Mouse (Mus musculus) heart, adult 2 months (tissue): Measurements from ENCODE around the gene Cdkl5. TPM values are rescaled to one million over a fixed set of nuclear protein-coding genes. Genes with fewer than 3 reads are reported as not detected.

Source experiments
- DNase-seq, 2 experiments: peaks; one replicate each; pipeline ENCODE4 v3.0.0; 2021
- H3K27ac ChIP-seq: fragments of 200-600 bp; 2 replicates; pipeline ENCODE4 v1.8.1; 2022
- H3K27me3 ChIP-seq: fragments of 200-500 bp; 2 replicates; pipeline ENCODE4 v1.6.1; 2012; ENCODE audit warnings: mild to moderate bottlenecking, low read length, inconsistent platforms, mixed read lengths; ENCODE audit not compliant: control insufficient read depth, insufficient read depth
- H3K36me3 ChIP-seq: fragments of 200-500 bp; 2 replicates; pipeline ENCODE4 v1.6.1; 2012; ENCODE audit warnings: low read length, inconsistent platforms; ENCODE audit not compliant: control insufficient read depth, insufficient read depth
- H3K4me1 ChIP-seq: fragments of 200-500 bp; 2 replicates; pipeline ENCODE4 v1.6.1; 2011; ENCODE audit warnings: low read length; ENCODE audit not compliant: control insufficient read depth, insufficient read depth
- H3K4me3 ChIP-seq: fragments of 200-600 bp; 2 replicates; pipeline ENCODE4 v1.8.1; 2022
- H3K79me2 ChIP-seq: fragments of 200-500 bp; replicated peaks from 2 replicates; pipeline ENCODE4 v1.6.1; 2012; ENCODE audit warnings: mild to moderate bottlenecking, inconsistent platforms, low read length, moderate library complexity, mixed read lengths; ENCODE audit not compliant: control insufficient read depth, insufficient read depth
- H3K9ac ChIP-seq: fragments of 200-500 bp; 2 replicates; pipeline ENCODE4 v1.6.1; 2012; ENCODE audit warnings: low read depth, mild to moderate bottlenecking, control low read depth, inconsistent platforms, low read length, mixed read lengths
- CTCF ChIP-seq: fragments of 200-600 bp; IDR thresholded peaks from 2 replicates; pipeline ENCODE4 v1.8.1; 2022; ENCODE audit warnings: antibody characterized with exemption, mild to moderate bottlenecking, moderate library complexity
- EP300 ChIP-seq: fragments of 200-500 bp; IDR thresholded peaks from 2 replicates; pipeline ENCODE4 v1.6.1; 2011; ENCODE audit warnings: low read depth, low read length, control low read depth; ENCODE audit not compliant: insufficient read depth
- POLR2A ChIP-seq: fragments of 200-500 bp; IDR thresholded peaks from 2 replicates; pipeline ENCODE4 v1.6.1; 2011; ENCODE audit warnings: mild to moderate bottlenecking, low read depth, low read length, control low read depth; ENCODE audit not compliant: insufficient read depth
- WGBS: fragments of 180-500 bp; shearing (Covaris S2); methylation state at CpG from one replicate; pipeline ENCODE4 v1.1.7; 2018; 5-methylcytosine and 5-hydroxymethylcytosine counted together
- intact Hi-C: fragments of 180-260 bp; cut with DNase I; formaldehyde crosslinking; loops from one replicate; pipeline ENCODE4 v1.15.1; 2025
- polyA plus RNA-seq: library from polyadenylated mRNA; depleted of rRNA; stranded (reverse); fragments of >200 nt; gene quantifications from 2 replicates; pipeline ENCODE4 v1.2.3, GENCODE M21; 2012
- total RNA-seq, 2 experiments: library from RNA; stranded (reverse); gene quantifications; 2 replicates each; pipeline ENCODE4 v1.2.3; 2021

The Cdkl5 gene
- total and polyA plus RNA-seq, 3 experiments, result 1.3 to 6.6 (median 5.6) TPM

DNA sequence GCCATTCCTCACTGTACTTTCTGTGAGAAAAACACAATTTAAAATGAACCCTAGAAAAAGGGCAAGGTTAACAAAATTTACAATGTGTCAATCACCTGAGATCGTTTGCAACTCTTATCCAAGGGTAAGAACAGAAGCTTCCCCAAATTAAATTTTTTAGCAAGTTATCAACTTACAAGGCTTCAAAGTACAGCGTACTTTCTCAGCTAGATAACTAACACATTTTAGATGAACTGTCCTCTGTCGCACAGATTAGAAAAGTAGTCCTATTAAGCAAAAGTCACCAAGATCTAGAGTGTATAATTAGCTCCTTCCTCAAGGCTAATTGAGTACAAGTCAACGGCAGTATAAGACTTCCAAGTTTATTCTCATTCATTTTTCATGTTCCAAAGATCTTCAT lies 88.6 kb downstream of the Cdkl5 start:
- TF ChIP-seq EP300 (no peak), CTCF (no peak)
- intact Hi-C loops, result no loop called here
- no peak overlapping the region for H3K9ac ChIP-seq
- no peaks in the 10 kb centered on the region for H3K4me1 ChIP-seq
- H3K4me3 ChIP-seq, result no peak overlapping the region
- 71% methylated on average over 4 of the region's 4 CpGs for WGBS
- no peaks in the 10 kb centered on the region for H3K79me2 ChIP-seq
- DNase-seq, result no peak
- no peaks in the 10 kb centered on the region for H3K36me3 ChIP-seq
- no peak overlapping the region for H3K27ac ChIP-seq
- H3K27me3 ChIP-seq, result no peaks in the 10 kb centered on the region

DNA sequence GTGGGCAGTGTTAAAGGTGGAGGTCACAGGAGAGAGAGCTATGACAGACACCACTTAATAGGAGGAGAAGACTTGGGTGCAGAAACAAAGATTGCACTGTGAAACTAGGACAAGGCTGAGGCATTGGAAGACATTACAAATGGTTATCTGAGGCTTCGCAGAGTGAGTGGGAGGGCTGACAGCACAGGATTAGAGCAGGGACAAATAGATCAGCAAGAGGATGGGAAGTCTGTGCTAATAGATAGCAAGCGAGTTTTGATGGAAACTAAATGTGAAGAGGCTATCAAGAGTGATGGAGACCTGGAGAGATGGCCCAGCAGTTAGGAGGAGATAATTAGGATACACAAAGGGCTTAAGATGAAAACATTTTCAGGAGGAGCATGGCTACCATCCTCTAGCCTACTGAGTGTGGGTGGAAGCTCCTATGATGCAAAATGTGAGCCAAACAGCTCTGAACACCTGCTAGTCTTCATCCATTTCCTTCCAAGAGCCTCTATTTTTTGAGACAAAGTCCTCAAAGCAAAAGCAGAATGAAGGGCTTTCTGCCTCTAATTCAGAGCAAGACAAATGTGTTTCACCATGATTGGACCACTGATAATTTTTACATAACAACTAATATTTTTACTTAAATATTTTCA lies 89.3 kb downstream of the Cdkl5 start:
- DNase-seq, result no peak
- Histone ChIP-seq H3K27me3 (no peaks in the 10 kb centered on the region), H3K9ac (no peak overlapping the region), H3K4me3 (no peak overlapping the region), H3K79me2 (no peaks in the 10 kb centered on the region), H3K4me1 (no peaks in the 10 kb centered on the region), H3K36me3 (no peaks in the 10 kb centered on the region), H3K27ac (no peak overlapping the region)
- intact Hi-C loops, result no loop called here
- TF ChIP-seq POLR2A (no peak), CTCF (no peak), EP300 (no peak)
- 62% methylated on average over 2 of the region's 2 CpGs for WGBS

DNA sequence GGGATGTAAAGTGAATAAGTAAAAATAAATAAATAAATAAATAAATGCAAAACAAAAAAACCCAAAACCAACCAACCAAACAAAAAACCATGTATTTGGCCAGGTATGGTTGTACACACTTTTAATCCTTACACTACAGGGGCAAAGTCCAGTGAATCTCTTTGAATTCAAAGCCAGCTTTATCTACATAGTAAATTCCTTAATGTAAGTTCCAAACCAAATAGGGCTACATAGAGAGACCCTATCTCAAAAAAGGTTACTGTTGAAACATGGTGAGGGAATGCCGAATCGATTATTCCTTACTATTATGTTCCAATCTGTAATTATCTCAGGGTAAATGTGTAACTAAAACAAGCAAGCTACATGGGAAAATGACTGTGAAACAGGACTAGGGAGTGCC lies 93.4 kb downstream of the Cdkl5 start:
- Histone ChIP-seq H3K27me3 (no peaks in the 10 kb centered on the region), H3K9ac (no peak overlapping the region), H3K79me2 (no peaks in the 10 kb centered on the region), H3K4me3 (no peak overlapping the region), H3K36me3 (no peaks in the 10 kb centered on the region), H3K27ac (no peak overlapping the region), H3K4me1 (no peaks in the 10 kb centered on the region)
- 84% methylated on average over 2 of the region's 2 CpGs for WGBS
- DNase-seq, result no peak
- intact Hi-C loops, result no loop called here
- TF ChIP-seq POLR2A, result no peak
- no peak for TF ChIP-seq EP300
- no peak for TF ChIP-seq CTCF

DNA sequence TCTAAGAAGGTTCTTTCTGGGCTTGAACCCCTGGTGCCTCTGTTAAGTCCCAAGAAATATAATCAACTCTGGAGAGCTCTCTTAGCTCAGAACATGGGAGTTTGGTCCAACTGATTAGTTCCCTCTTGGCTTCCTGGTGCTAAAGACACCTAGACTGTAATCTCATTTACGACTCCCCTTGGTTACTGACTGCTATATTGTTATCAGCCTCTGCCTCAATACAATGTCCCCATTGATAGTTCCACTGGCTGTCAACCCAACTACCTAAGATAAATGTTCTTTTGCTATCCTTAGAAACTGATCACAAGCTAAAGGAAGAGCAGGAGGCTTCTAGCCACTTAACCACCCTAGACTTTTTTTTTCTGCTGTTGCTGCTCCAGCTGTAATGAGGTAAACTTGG lies 102.4 kb downstream of the Cdkl5 start:
- Histone ChIP-seq H3K36me3 (no peaks in the 10 kb centered on the region), H3K79me2 (no peaks in the 10 kb centered on the region), H3K27me3 (no peaks in the 10 kb centered on the region), H3K4me3 (no peak overlapping the region), H3K27ac (no peak overlapping the region), H3K9ac (no peak overlapping the region), H3K4me1 (no peaks in the 10 kb centered on the region)
- intact Hi-C loops, result no loop called here
- WGBS, result 39% methylated on average over 1 of the region's 1 CpGs
- DNase-seq, result no peak
- TF ChIP-seq EP300 (no peak), CTCF (no peak), POLR2A (no peak)

DNA sequence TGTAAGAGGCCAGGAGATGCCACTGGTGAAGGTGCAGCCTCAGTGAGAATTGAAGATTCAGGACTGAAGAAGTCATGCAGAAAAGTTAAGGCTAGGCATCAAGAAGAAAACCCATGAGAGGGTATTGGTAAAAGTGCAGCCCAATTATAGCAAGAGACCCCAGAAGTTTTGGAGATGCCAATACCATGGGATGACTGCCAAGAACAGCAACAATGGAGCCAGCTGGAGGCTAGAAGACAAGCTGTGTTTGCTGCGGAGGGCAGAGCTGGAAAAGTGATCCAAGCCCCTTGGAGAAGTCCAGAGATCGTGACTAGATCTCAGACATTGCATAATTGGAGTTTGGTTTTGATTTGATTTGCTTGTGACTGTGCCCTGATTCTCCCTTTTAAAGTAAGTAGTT lies 108.2 kb downstream of the Cdkl5 start:
- H3K36me3 ChIP-seq, result no peaks in the 10 kb centered on the region
- intact Hi-C loops, result no loop called here
- no peak overlapping the region for H3K27ac ChIP-seq
- H3K4me3 ChIP-seq, result no peak overlapping the region
- no peaks in the 10 kb centered on the region for H3K4me1 ChIP-seq
- no peaks in the 10 kb centered on the region for H3K27me3 ChIP-seq
- 67% methylated on average over 2 of the region's 2 CpGs for WGBS
- no peak for DNase-seq
- no peak overlapping the region for H3K9ac ChIP-seq
- TF ChIP-seq POLR2A (no peak), CTCF (no peak), EP300 (no peak)
- no peaks in the 10 kb centered on the region for H3K79me2 ChIP-seq

DNA sequence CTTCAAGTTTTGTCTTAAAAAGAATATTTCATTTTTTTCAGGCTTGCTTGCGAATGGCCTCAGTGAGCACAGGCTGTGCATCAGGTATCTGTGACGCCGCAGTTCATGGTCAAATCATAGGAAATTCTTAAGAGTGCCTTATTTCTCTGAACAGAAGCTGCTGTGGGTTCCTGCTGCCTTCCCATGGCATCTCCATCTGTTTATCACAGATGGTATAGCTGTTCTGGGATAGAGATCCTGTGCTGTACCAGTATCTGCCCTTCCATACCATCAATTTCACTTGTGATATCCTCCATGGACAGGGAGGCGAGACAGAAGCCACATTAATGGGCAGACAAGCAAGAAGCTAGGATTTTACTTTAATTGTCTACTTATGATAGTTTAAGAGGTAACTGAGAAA lies 127.9 kb downstream of the Cdkl5 start:
- intact Hi-C loops, result no loop called here
- H3K4me1 ChIP-seq, result no peaks in the 10 kb centered on the region
- TF ChIP-seq CTCF, result no peak
- H3K27ac ChIP-seq, result no peak overlapping the region
- WGBS, result 85% methylated on average over 4 of the region's 4 CpGs
- no peaks in the 10 kb centered on the region for H3K27me3 ChIP-seq
- no peak for DNase-seq
- no peaks in the 10 kb centered on the region for H3K36me3 ChIP-seq
- H3K4me3 ChIP-seq, result no peak overlapping the region
- no peak overlapping the region for H3K9ac ChIP-seq
- no peaks in the 10 kb centered on the region for H3K79me2 ChIP-seq

DNA sequence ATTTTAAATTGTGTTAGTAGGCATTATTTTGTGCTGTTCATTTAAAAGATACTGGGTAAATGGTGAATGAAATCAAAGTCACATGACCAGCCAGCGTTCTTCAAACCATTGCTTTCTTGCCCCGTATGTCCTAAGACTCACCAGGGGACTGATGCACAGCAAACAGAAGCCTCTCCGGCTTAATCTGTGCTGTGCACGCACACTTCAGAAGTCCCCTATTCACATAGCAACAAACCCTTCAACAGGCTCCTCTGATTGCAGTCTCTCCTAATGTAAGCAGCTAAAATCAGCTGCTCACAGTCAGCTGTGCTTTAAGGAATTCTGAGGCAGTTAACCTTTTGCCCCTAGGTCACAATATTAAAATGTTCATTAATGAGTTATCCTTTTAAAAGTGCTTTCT lies 129.5 kb downstream of the Cdkl5 start:
- intact Hi-C loops, result no loop called here
- no peaks in the 10 kb centered on the region for H3K79me2 ChIP-seq
- no peak overlapping the region for H3K9ac ChIP-seq
- H3K4me3 ChIP-seq, result no peak overlapping the region
- no peak overlapping the region for H3K27ac ChIP-seq
- DNase-seq, result no peak
- H3K4me1 ChIP-seq, result no peaks in the 10 kb centered on the region
- no peak for TF ChIP-seq CTCF
- no peak for TF ChIP-seq EP300
- no peak for TF ChIP-seq POLR2A
- no peaks in the 10 kb centered on the region for H3K27me3 ChIP-seq
- 96% methylated on average over 4 of the region's 4 CpGs for WGBS
- H3K36me3 ChIP-seq, result no peaks in the 10 kb centered on the region
